ENCODE assay signal across 11 mouse cellular contexts in the genomic region with DNA sequence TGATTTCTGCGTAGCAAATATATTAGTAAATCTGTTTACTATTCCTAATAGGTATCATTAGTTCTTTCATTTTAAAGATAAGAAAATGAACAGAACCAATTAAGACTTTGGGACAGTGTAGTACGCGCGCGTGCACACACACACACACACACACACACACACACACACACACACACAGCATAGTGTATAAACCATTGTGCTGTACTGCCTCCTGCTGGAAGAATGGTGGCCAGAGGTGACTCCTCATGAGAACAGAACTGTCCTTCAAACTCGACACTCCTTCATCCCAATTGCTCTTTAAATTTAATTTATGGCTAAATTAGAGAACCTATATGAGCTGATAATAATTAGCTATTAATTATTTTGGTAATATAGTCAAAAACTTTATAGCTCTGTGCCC. TPM values are rescaled to one million over a fixed set of nuclear protein-coding genes. Genes with fewer than 3 reads are reported as not detected.
DNase-seq lines count a peak whose midpoint lies in the region; ATAC-seq and TF ChIP-seq lines count a peak whose summit lies in the region.
"Had no signal": no experiment of that assay in that cellular context is flagged by ENCODE, and none has a peak within 500 bp of the region (broad histone marks: within the 10 kb centered on the region; RNA-seq: fewer than 3 reads in every experiment).

No protein-coding gene starts in this region.

- no peak for DNase-seq in forebrain, postnatal 0 days
- peak; percentile 57 for DNase-seq in testis, postnatal 10 days (ENCODE audit: low spot score)
- DNase-seq in testis, postnatal 14 days (ENCODE audit: low spot score) = no peak
- no peak for DNase-seq in lung, embryonic 14.5 days
- DNase-seq in frontal cortex, adult 2 months (ENCODE audit: extremely low spot score in 1 of 2, low spot score in 1 of 2) = no peak
- DNase-seq in midbrain, embryonic 14.5 days = no peak
- no peak for DNase-seq in forebrain, embryonic 11.5 days (ENCODE audit: low spot score)
- DNase-seq: right cerebral cortex, adult 18-20 months had no signal

- H3K27me3 ChIP-seq in forebrain, postnatal 0 days (ENCODE audit: insufficient read depth, low read length) = no peaks in the 10 kb centered on the region
- no peaks in the 10 kb centered on the region for H3K27me3 ChIP-seq in forebrain, embryonic 15.5 days
- no peaks in the 10 kb centered on the region for H3K27me3 ChIP-seq in lung, embryonic 14.5 days (ENCODE audit: insufficient read depth, low read length)
- no peaks in the 10 kb centered on the region for H3K27me3 ChIP-seq in midbrain, embryonic 14.5 days (ENCODE audit: control insufficient read depth, insufficient read depth, low read length)
- H3K27me3 ChIP-seq in forebrain, embryonic 11.5 days (ENCODE audit: control insufficient read depth, insufficient read depth, low read length) = no peaks in the 10 kb centered on the region
- H3K27me3 ChIP-seq: heart, embryonic 15.5 days had no signal

- no peak overlapping the region for H3K4me2 ChIP-seq in forebrain, postnatal 0 days (ENCODE audit: low read depth)
- H3K4me2 ChIP-seq in forebrain, embryonic 15.5 days (replicated peaks) = no peak overlapping the region
- no peak overlapping the region for H3K4me2 ChIP-seq in lung, embryonic 14.5 days
- no peak overlapping the region for H3K4me2 ChIP-seq in midbrain, embryonic 14.5 days (ENCODE audit: low read length)
- no peak overlapping the region for H3K4me2 ChIP-seq in forebrain, embryonic 11.5 days (ENCODE audit: low read depth, low read length, severe bottlenecking)
- H3K4me2 ChIP-seq: heart, embryonic 15.5 days had no signal

- no peak for ATAC-seq in forebrain, postnatal 0 days
- ATAC-seq in forebrain, embryonic 15.5 days (replicated peaks) = no peak
- ATAC-seq in lung, embryonic 14.5 days (ENCODE audit: insufficient read depth) = no peak
- no peak for ATAC-seq in midbrain, embryonic 14.5 days (ENCODE audit: low FRiP score, low TSS enrichment)
- no peak for ATAC-seq in forebrain, embryonic 11.5 days (replicated peaks; ENCODE audit: low FRiP score)

- H3K36me3 ChIP-seq in forebrain, postnatal 0 days (ENCODE audit: insufficient read depth) = peaks cover 9% of the 10 kb centered on the region; the same call in 1 of the 2 replicates
- H3K36me3 ChIP-seq in forebrain, embryonic 15.5 days = peaks cover 6% of the 10 kb centered on the region; the same call in 1 of the 2 replicates
- H3K36me3 ChIP-seq in lung, embryonic 14.5 days (ENCODE audit: insufficient read depth) = peaks cover 15% of the 10 kb centered on the region
- 0 out of 2 replicates have a peak, but pooled peaks cover 4% of the 10 kb centered on the region for H3K36me3 ChIP-seq in midbrain, embryonic 14.5 days (ENCODE audit: control insufficient read depth, insufficient read depth, low read length)
- H3K36me3 ChIP-seq in forebrain, embryonic 11.5 days (ENCODE audit: control insufficient read depth, insufficient read depth, low read length) = no peaks in the 10 kb centered on the region; the same call in 1 of the 2 replicates
- H3K36me3 ChIP-seq: heart, embryonic 15.5 days had no signal

- no peaks in the 10 kb centered on the region for H3K4me1 ChIP-seq in forebrain, postnatal 0 days (ENCODE audit: insufficient read depth)
- H3K4me1 ChIP-seq in forebrain, embryonic 15.5 days = no peaks in the 10 kb centered on the region
- H3K4me1 ChIP-seq in lung, embryonic 14.5 days (ENCODE audit: insufficient read depth) = no peaks in the 10 kb centered on the region
- H3K4me1 ChIP-seq in midbrain, embryonic 14.5 days (ENCODE audit: control insufficient read depth, insufficient read depth, low read length) = no peaks in the 10 kb centered on the region
- no peaks in the 10 kb centered on the region for H3K4me1 ChIP-seq in forebrain, embryonic 11.5 days (replicated peaks; ENCODE audit: control insufficient read depth, insufficient read depth, low read length)
- H3K4me1 ChIP-seq: heart, embryonic 15.5 days had no signal

- H3K9ac ChIP-seq in forebrain, postnatal 0 days = no peak overlapping the region
- H3K9ac ChIP-seq in forebrain, embryonic 15.5 days (replicated peaks) = no peak overlapping the region
- H3K9ac ChIP-seq in lung, embryonic 14.5 days = no peak overlapping the region
- H3K9ac ChIP-seq in midbrain, embryonic 14.5 days (replicated peaks; ENCODE audit: low read length) = no peak overlapping the region
- no peak overlapping the region for H3K9ac ChIP-seq in forebrain, embryonic 11.5 days (ENCODE audit: low read length)
- H3K9ac ChIP-seq: heart, embryonic 15.5 days had no signal

- no peaks in the 10 kb centered on the region for H3K9me3 ChIP-seq in forebrain, postnatal 0 days (ENCODE audit: low read length)
- H3K9me3 ChIP-seq in forebrain, embryonic 15.5 days = no peaks in the 10 kb centered on the region
- H3K9me3 ChIP-seq in lung, embryonic 14.5 days (ENCODE audit: low read depth, low read length) = no peaks in the 10 kb centered on the region
- H3K9me3 ChIP-seq in midbrain, embryonic 14.5 days (ENCODE audit: control insufficient read depth, low read length) = no peaks in the 10 kb centered on the region
- H3K9me3 ChIP-seq in forebrain, embryonic 11.5 days (ENCODE audit: control insufficient read depth, low read length) = no peaks in the 10 kb centered on the region
- H3K9me3 ChIP-seq: heart, embryonic 15.5 days had no signal

- 92% methylated on average over 6 of the region's 6 CpGs for WGBS in forebrain, postnatal 0 days
- WGBS in forebrain, embryonic 15.5 days = 92% methylated on average over 6 of the region's 6 CpGs
- WGBS in lung, embryonic 14.5 days = 91% methylated on average over 6 of the region's 6 CpGs
- 93% methylated on average over 6 of the region's 6 CpGs for WGBS in midbrain, embryonic 14.5 days
- WGBS in forebrain, embryonic 11.5 days = 96% methylated on average over 6 of the region's 6 CpGs

- TF ChIP-seq CTCF in forebrain, postnatal 0 days (IDR thresholded peaks at IDR 0.05; ENCODE audit: low read depth) = peak; percentile 40
- TF ChIP-seq CTCF in lung, embryonic 14.5 days (IDR thresholded peaks at IDR 0.05; ENCODE audit: low read depth) = peak; percentile 46

- H3K27ac ChIP-seq in forebrain, postnatal 0 days (ENCODE audit: low read depth, low read length) = no peak overlapping the region
- H3K27ac ChIP-seq in forebrain, embryonic 15.5 days (replicated peaks) = no peak overlapping the region
- H3K27ac ChIP-seq in lung, embryonic 14.5 days (ENCODE audit: low read depth) = no peak overlapping the region
- H3K27ac ChIP-seq in midbrain, embryonic 14.5 days (replicated peaks; ENCODE audit: low read depth, low read length) = no peak overlapping the region
- H3K27ac ChIP-seq in forebrain, embryonic 11.5 days (ENCODE audit: low read depth, low read length) = no peak overlapping the region
- H3K27ac ChIP-seq: heart, embryonic 15.5 days had no signal

- no peak overlapping the region for H3K4me3 ChIP-seq in forebrain, postnatal 0 days (ENCODE audit: low read depth, low read length)
- H3K4me3 ChIP-seq in forebrain, embryonic 15.5 days = no peak overlapping the region
- H3K4me3 ChIP-seq in lung, embryonic 14.5 days (ENCODE audit: low read depth, low read length) = no peak overlapping the region
- H3K4me3 ChIP-seq in midbrain, embryonic 14.5 days (replicated peaks; ENCODE audit: low read depth, low read length) = no peak overlapping the region
- H3K4me3 ChIP-seq in forebrain, embryonic 11.5 days (ENCODE audit: low read depth, low read length) = no peak overlapping the region
- H3K4me3 ChIP-seq: heart, embryonic 15.5 days had no signal

RNA-seq across cellular contexts. Expression of a gene that starts 25.9 kb away (rescaled TPM):
- total RNA-seq in forebrain, postnatal 0 days (2014; rRNA removed) = not detected in 2 replicates
- polyA plus RNA-seq in forebrain, postnatal 0 days (2015; fragmentation: Nextera tagmentation; extraction: Ambion mirVana) = not detected in 2 replicates
- polyA plus RNA-seq in forebrain, embryonic 15.5 days (2015; fragmentation: Nextera tagmentation; extraction: Ambion mirVana) = not detected in 2 replicates
- not detected in 2 replicates for polyA plus RNA-seq in lung, embryonic 14.5 days (2014; fragmentation: Nextera tagmentation; extraction: Ambion mirVana)
- polyA plus RNA-seq in frontal cortex, adult 2 months (2012; rRNA removed) = not detected in 2 replicates
- polyA plus RNA-seq in midbrain, embryonic 14.5 days (2014; fragmentation: Nextera tagmentation; extraction: Ambion mirVana) = 0.30 TPM in 1 of 2 replicates, not detected in the other
- polyA plus RNA-seq in forebrain, embryonic 11.5 days (2014; fragmentation: Nextera tagmentation; extraction: Ambion mirVana) = not detected in 2 replicates
- polyA plus RNA-seq: heart, embryonic 15.5 days; liver, embryonic 16.5 days had no signal

RNA-seq across cellular contexts. Expression of a gene that starts 44.1 kb away (rescaled TPM):
- total RNA-seq in forebrain, postnatal 0 days (2014; rRNA removed) = 3.7 and 5.3 TPM in 2 replicates
- 1.5 and 2.1 TPM in 2 replicates for polyA plus RNA-seq in forebrain, postnatal 0 days (2015; fragmentation: Nextera tagmentation; extraction: Ambion mirVana)
- 2.8 and 2.9 TPM in 2 replicates for polyA plus RNA-seq in forebrain, embryonic 15.5 days (2015; fragmentation: Nextera tagmentation; extraction: Ambion mirVana)
- polyA plus RNA-seq in lung, embryonic 14.5 days (2014; fragmentation: Nextera tagmentation; extraction: Ambion mirVana) = 18.3 and 19.2 TPM in 2 replicates
- 1.3 TPM in 2 replicates for polyA plus RNA-seq in frontal cortex, adult 2 months (2012; rRNA removed)
- 2.3 and 3.7 TPM in 2 replicates for polyA plus RNA-seq in midbrain, embryonic 14.5 days (2014; fragmentation: Nextera tagmentation; extraction: Ambion mirVana)
- polyA plus RNA-seq in forebrain, embryonic 11.5 days (2014; fragmentation: Nextera tagmentation; extraction: Ambion mirVana) = 4.7 and 5.6 TPM in 2 replicates

RNA-seq across cellular contexts. Expression of a gene that starts 45.2 kb away (rescaled TPM):
- total RNA-seq in forebrain, postnatal 0 days (2014; rRNA removed) = 10.1 and 12.4 TPM in 2 replicates
- polyA plus RNA-seq in forebrain, postnatal 0 days (2015; fragmentation: Nextera tagmentation; extraction: Ambion mirVana) = 12.0 and 14.4 TPM in 2 replicates
- 15.4 and 16.4 TPM in 2 replicates for polyA plus RNA-seq in forebrain, embryonic 15.5 days (2015; fragmentation: Nextera tagmentation; extraction: Ambion mirVana)
- 31.1 and 33.5 TPM in 2 replicates for polyA plus RNA-seq in lung, embryonic 14.5 days (2014; fragmentation: Nextera tagmentation; extraction: Ambion mirVana)
- polyA plus RNA-seq in frontal cortex, adult 2 months (2012; rRNA removed) = 7.9 and 9.3 TPM in 2 replicates
- 10.0 and 14.9 TPM in 2 replicates for polyA plus RNA-seq in midbrain, embryonic 14.5 days (2014; fragmentation: Nextera tagmentation; extraction: Ambion mirVana)
- polyA plus RNA-seq in forebrain, embryonic 11.5 days (2014; fragmentation: Nextera tagmentation; extraction: Ambion mirVana) = 42.7 and 43.7 TPM in 2 replicates
